Mouse (Mus musculus): ENCODE measurements around the gene Lipe.
"Not testable (repeated sequence)": the region's sequence is repeated elsewhere in the genome, so short reads cannot be mapped to it uniquely, and the experiment has no call there.

Gene Lipe

GRCm38 (mm10) chr7:25412833-25413441 lies 14.4 kb upstream of the Lipe start, which contains the start of gene Cxcl17:
TSS of gene Cxcl17 (minus strand) at chr7:25412886.
- no peak for DNase-seq (ENCODE audit: low spot score)

GRCm38 (mm10) chr7:25411861-25412260 lies 13.4 kb upstream of the Lipe start:
- no peak for DNase-seq (ENCODE audit: low spot score)

DNA sequence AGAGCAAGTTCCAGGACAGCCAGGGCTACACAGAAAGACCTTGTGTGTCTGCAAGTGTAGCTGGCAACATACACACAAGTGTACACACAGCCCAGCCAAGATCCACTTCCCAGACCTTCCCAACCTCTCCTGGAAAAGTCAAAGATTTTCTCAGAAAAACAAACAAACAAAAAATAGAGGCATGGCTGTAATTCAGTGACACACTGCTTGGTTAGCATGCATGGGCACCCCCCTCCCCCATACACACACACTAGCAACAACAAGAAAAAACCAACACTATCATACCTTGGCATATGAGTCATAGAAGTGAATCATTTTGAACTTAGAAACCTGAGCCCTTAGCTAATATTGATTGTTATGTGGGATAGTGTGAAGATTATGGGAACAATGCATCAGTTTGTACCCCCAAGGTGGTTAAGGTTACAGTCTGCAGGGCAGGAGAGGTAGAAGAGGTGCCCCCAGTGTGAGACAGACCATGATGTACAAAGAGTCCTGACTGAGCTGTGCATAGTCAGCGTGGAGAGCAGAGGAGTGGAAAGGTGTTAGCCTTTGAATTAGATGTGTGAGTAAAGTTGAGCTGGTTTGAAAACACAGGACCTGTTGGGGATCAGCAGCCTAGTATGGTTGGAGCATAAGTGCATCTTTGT lies 12.6 kb upstream of the Lipe start:
- DNase-seq (ENCODE audit: low spot score): no peak

DNA sequence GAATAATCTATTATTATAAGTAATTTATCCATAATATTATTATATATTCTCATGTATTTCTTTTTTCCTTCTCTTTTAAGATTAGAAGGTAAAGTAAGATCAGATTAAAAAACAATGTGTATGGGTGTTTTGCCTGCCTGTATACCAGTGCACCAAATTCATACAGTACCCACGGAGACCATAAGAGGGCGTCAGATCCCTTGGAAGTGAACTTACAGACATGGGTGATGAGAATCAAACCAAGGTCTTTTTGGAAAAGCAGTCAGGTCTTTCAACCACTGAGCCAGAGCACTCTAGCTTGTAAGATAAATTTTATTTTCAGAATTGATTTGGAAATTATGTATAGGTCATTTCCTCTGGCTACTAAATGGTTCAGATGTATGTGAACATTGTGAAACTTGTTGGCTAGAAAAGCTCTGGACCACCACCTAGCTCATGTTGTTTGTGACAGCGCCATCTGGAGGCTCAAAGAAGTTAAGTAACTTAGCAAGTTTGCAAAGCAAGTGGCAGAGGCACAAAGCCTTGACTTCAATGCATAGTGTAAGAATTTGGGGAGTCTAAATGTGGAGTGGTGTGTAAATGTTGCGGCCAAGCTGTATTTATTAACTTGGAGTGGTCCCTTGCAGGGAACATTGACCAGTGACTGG lies 10.7 kb upstream of the Lipe start:
- no peak for DNase-seq (ENCODE audit: low spot score)

DNA sequence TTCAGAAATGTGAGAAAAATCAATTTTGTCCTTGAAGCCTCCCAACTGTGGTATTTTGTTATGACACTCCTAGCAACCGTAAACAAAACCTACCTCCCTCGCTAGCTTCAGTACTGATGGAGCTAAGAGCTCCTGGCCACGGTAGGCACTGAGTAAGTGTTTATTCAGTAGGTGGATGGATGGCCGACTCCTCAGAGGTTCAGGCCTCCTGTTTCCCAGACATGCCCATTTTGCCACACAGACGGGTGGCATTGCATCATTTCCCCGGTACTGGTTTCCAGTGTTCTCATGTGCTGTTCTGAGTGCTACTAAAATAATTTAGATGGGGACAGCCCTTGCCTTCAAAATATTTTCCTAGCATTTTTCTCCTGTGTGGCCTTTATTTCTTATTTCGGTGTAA lies 8.0 kb upstream of the Lipe start:
- DNase-seq (ENCODE audit: low spot score): no peak

DNA sequence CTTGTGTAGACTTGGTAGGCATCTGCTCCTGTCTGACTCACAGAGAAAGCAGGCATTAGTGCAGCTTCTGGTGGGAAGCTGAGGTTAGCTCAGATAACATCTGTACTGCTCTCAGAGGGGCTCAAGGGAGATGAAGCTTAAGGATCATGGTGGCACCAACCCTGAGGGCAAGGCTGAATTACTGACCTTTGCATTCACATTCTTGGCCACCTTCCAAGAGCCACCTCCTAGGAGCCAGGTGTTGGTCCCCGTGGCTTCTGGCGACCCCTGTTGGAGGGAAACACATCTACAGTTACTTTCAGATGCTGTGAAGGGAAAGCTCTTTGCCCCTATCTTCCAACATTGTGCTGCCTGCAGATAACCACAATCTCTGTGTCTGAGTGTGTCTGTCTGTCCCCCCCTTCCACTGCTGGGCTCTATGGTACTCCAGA lies 4.2 kb upstream of the Lipe start:
- no peak for DNase-seq (ENCODE audit: low spot score)

DNA sequence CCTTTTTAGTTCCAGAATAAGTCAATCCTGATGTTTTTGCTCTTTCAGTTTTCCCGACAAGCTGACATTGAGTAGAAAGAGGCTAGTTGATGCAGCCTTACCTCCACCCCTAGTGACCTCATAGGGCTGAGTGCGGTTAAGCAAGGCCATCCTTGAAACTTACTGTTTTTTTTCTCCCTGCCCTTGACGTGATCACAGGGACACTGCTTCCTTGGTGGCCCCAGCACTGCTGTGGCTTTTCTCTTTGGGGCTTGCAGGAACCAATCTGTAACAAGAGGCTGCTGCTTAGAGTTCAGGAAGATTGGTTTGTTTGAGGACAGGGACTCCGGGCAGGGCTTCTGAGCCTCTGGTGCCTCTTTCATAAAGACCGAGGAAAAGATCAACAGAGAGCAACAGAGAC lies 3.5 kb upstream of the Lipe start:
- no peak for DNase-seq (ENCODE audit: low spot score)

DNA sequence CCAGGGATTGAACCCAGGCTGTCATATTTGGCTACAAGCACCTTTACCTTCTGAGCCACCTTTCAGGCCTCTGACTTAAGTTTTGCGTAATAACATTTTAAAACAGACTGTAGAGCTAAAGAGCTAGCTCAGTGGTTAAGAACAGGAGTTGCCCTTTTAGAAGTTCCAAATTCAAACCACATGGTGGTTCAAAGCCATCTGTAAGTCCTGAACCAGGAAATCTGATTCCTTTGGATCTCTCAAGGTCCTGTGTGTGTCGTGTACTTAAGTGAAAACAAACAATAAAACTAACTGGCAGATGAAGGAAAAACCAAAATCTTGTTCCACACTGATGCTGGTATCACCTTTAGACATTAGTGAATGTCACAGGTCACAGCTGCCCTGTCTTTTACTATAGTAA lies 3.0 kb upstream of the Lipe start:
- DNase-seq (ENCODE audit: low spot score): no peak

- not testable (repeated sequence) for DNase-seq (ENCODE audit: low spot score)
Measured at GRCm38 (mm10) chr7:25399028-25399427, 518 bp upstream of the Lipe start.

DNA sequence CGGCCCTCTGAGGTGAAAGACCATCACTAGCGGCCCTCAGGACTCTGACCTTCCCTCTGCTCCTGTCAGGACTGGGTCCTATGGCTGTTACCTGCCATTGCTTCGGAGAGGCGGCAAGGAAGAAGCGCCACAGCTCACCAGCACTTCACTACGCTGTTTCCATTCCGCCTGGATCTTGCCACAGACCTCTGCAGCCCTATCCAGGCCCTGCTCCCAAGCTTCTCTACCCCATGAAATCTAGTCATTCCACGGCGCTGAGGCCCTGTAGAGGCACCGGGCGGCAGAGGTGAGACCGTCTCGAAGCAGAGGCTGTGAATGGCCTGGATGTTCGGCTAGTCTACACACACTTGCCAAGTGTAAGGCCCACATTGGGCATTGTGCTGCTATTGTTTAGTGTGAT lies 1.9 kb downstream of the Lipe start:
- DNase-seq (ENCODE audit: low spot score): no peak

DNA sequence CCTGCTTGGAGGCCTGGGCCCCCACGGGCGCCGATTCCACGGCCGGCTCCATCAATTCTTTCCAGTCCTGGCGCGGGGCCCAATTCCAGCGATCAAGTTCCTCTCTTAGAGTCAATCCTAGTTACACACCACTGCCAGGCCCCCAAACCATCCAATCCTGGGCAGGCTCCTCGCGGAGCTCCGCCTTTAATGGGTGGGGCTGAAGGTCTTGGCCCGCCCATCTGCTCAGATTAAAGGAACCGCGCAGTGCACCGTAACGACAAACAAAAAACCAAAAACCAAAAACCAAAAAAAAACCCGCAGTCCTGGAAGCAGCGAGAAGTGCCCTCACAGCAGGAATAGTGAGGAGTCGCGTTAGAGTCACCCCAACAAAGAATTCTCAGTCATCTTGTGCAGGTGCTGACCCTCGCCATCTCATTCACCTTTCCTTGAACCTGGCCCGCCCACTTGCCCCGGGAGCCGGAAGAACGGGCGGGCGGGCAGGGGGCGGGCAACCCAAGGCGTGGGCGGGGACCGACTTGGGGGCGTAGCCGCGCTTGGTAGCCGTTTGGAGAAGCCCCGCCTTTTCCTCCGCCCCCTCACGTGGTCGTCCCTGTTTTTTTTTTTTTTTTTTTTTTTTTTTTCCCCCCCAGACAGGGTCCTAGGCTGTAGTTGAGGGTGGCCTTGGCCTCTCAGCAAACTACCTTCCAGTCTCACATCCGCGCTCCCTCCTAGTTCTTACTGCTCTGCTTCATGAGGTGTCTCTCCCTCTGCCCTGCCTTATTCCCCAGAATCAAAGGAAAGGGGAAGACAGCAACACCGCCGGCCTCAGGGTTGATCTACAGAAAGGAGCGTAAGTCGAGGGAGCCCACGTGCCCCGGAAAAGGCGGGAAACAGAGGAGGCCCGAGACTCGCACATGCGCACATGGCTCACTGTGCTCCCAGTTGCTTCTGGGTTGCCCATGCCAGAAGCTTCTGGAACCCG lies 2.7 kb downstream of the Lipe start:
- peak; percentile 94 for DNase-seq (ENCODE audit: low spot score)

- DNase-seq (ENCODE audit: low spot score): no peak
Measured at GRCm38 (mm10) chr7:25395186-25395557, 3.3 kb downstream of the Lipe start.

DNA sequence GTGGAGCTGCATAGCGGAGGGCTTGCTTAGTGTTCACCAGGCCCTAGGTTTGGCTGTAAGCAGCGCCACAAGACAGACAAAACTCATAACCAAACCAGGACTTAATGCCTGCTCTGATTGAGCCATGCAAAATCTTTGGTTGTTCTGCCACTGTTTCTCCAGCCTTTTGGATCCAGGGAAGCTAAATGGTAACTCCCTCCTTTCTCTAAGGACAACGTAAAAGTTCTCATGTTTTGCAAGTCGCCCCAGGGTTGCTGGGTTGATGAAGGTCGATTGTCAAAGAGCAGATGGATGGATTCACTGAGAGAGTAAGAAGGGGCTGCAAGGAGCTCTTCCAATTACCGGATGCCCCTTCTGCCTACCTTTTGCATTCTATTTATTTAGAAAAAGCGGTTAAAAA lies 3.8 kb downstream of the Lipe start:
- DNase-seq (ENCODE audit: low spot score): no peak

DNA sequence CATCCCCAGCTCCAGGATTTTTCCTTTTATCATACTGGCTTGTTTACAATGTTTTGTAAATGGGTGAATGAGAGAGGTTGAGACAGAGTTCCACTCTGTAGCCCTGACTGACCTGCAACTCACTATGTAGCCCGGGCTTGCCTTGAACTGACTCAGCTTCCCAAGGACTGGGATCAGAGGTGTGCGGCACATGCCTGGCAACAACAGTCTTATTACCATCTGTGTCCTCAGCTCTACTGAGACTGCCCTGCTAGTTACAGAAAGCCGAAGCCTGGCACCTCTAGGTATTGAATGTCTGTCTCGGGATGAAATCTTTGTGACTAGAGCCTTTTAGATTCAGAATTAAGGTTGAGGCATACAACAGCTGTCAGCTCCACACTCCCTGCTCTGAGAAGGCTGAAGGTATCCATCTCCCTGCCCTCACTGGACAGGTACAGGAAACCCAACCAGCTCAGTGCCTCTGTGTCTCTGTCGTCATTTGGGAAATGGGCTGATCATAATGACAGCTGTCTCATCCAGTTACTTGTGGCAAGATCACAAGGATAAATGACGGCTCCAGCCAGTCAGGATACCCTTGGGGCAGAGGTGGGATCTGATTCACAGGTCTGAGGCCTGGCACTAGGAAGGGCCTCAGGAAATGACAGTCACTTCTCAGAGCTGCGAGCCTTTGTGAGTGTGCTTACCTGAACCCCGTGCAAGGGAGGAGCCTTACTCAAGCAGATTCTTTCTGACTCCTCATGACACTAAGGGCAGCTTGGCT lies 4.9 kb downstream of the Lipe start:
- no peak for DNase-seq (ENCODE audit: low spot score)

DNA sequence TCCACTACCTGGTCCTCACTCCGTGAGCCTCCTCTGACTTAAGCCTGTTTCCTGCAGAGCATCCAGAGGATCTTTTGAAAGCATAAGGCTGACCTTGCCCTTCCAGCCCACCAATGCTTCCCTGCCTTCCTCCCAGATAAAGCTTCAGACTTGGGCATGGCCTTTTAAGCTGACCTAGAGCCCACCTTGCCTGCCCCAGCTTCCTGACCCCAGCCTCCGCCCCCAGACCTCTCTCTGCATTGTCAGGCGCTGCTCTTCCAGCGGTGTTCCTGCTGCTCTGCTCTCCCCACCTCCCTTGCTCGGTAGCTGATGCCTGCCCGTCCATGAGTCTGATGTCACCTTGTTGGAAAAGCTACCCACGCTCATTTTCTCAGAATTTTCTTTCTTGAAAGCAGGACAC lies 5.7 kb downstream of the Lipe start:
- DNase-seq (ENCODE audit: low spot score): no peak

GRCm38 (mm10) chr7:25391856-25392453 lies 6.6 kb downstream of the Lipe start:
- no peak for DNase-seq (ENCODE audit: low spot score)

DNA sequence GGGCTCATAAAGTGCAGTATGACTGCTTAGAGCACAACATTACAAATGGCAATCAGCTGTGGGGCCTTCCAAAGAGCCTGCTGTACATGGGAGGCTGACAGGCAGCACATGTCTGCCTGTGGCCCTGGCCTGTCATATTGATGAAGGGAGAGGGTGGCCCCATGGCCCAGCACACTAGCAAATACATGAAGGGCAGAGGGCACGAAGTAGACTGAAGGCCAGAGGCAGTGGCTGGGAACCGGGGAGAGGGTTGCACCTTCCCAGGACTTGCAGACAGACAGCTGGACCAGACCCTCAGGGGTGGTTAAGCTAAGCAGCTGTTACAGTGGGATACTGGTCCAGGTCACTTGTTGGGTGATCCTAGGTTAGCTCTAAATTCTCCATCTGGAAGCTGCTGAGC lies 7.5 kb downstream of the Lipe start:
- DNase-seq (ENCODE audit: low spot score): no peak

DNA sequence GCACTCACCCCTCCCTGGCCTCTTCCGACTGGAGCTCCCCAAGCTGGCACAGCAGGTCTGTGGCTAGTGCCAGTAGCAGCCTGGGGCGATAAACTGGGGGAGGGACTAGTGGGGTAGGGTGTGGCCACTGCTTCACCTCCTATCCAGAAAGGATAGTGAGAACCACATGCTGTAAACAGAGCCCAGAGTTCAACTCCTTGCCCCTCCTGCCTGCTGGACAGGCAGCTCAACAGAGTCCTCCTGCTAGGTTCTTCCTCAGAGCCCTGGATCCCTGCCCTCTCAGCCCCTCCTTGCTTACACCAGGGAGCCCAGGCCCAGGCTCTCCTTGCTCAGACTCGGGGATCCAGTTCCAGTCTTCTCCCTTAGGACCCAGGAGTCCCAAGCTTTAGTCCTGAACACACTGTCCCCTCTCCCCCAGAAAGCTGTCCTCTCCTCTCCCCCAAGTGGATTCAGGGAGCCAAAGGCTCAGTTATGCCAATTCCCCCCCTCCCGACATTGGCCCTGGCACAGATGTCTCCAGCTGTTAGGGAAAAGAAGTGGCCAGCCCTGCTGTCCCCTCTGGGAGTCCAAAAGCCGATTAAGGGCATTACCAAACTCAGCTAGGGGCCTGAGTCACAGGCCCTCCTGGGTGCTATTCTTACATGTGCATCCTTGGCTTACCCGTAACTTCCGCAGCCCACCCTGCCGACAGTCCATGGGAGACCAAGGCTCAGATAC lies 8.3 kb downstream of the Lipe start:
- no peak for DNase-seq (ENCODE audit: low spot score)

DNA sequence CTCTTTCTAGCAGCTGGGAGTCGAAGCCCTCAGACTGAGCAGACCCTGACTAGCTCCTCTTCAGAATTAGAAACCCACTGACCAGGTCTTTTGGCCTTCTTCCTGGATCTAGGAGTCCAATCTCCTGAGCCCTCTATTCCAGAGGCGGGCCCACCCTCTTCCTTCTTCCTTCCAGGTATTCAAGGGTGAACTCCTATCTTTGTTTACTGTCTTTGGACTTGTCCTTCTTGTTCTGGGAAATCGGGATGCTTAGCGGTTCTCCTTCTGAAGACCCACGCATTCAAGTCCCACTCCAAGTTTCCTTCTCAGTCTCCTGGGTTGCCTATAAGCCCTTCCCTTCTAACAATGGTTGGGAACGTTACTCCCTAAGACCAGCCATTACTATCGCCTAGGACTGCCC lies 9.6 kb downstream of the Lipe start:
- DNase-seq (ENCODE audit: low spot score): no peak

DNA sequence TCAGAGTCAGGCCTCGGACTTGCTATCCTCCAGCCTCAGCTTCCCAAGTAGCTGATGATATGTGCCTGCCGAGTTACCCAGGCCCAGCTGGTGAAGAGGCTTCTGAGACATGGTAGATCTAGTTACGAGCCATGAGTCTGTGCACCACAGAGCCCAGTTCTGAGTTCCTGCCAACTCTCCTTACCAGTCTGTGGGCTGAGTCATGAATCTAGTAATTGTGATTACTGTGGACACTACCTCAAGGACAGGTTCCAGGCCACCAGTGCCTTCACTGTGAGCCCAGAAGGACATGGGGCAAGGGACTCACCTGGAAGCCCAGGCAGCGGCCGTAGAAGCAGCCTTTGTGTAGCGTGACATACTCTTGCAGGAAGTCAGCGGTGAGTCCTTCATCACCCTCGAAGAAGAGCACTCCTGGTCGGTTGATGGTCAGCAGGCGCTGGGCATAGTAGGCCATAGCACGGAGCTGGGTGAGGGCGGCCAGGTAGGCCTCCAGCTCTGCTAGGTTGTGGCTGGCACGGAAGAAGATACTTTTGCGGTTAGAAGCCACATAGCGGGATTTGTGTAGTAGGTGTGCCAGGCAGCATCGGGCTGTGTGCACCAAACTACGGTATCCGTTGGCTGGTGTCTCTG lies 10.6 kb downstream of the Lipe start:
- DNase-seq (ENCODE audit: low spot score): no peak
